Mouse (Mus musculus) erythroblast, embryonic 14.5 days (primary cell): ENCODE results near the gene Atf6b.

Experiments
- GATA1 ChIP-seq: IDR thresholded peaks from 2 replicates; pipeline ENCODE4 v1.6.1; 2012; ENCODE audit warnings: low read length, inconsistent platforms, mixed read lengths
- TAL1 ChIP-seq: IDR thresholded peaks from 3 replicates; pipeline ENCODE4 v1.6.1; 2012; ENCODE audit warnings: low read length, inconsistent platforms, mixed read lengths

- TF ChIP-seq GATA1 = no peak
- no peak for TF ChIP-seq TAL1
Observed at GRCm38 (mm10) chr17:34680621-34681020, 33.7 kb downstream of the Atf6b start.
